Mouse (Mus musculus): ENCODE data around the gene Drd4. TPM values are rescaled to one million over a fixed set of nuclear protein-coding genes. Genes with fewer than 3 reads are reported as not detected.
"Not testable (repeated sequence)": the region's sequence is repeated elsewhere in the genome, so short reads cannot be mapped to it uniquely, and the experiment has no call there.

Drd4 gene
- total RNA-seq (2014; rRNA removed) = 0.31 and 0.38 TPM in 2 replicates
- 0.90 and 0.98 TPM in 2 replicates for polyA plus RNA-seq (2015; fragmentation: Nextera tagmentation; extraction: Ambion mirVana)

- Histone ChIP-seq H3K4me3 (ENCODE audit: low read depth, low read length) (peak within 1 kb of the TSS; percentile 50), H3K27me3 (ENCODE audit: insufficient read depth, low read length) (peaks cover 32% of the 10 kb centered on the region), H3K9ac (peak within 1 kb of the TSS; percentile 64), H3K27ac (ENCODE audit: low read depth, low read length) (no peak within 1 kb of the TSS), H3K36me3 (ENCODE audit: insufficient read depth) (peaks cover 4% of the 10 kb centered on the region), H3K4me1 (ENCODE audit: insufficient read depth) (peaks cover 6% of the 10 kb centered on the region; the same call in 1 of the 2 replicates), H3K4me2 (ENCODE audit: low read depth) (peak within 1 kb of the TSS; percentile 96), H3K9me3 (ENCODE audit: low read length) (no peaks in the 10 kb centered on the region)
- no peak for TF ChIP-seq CTCF (IDR thresholded peaks at IDR 0.05; ENCODE audit: low read depth)
- DNase-seq (peak; percentile 72), ATAC-seq (peak; percentile 72)
- 3% methylated on average over 45 of the region's 46 CpGs for WGBS
Measured at GRCm38 (mm10) chr7:141291921-141292582, at the start of gene Drd4. TSS of gene Drd4 (plus strand) at chr7:141292006.

GRCm38 (mm10) chr7:141250486-141250885 lies 41.3 kb upstream of the Drd4 start:
- peaks cover 67% of the 10 kb centered on the region for H3K36me3 ChIP-seq (ENCODE audit: insufficient read depth)
- WGBS = 92% methylated on average over 4 of the region's 4 CpGs
- not testable (repeated sequence) for H3K9ac ChIP-seq

GRCm38 (mm10) chr7:141256159-141256558 lies 35.6 kb upstream of the Drd4 start:
- H3K27me3 ChIP-seq (ENCODE audit: insufficient read depth, low read length) = no peaks in the 10 kb centered on the region
- TF ChIP-seq CTCF (IDR thresholded peaks at IDR 0.05; ENCODE audit: low read depth) = no peak
- H3K4me1 ChIP-seq (ENCODE audit: insufficient read depth) = no peaks in the 10 kb centered on the region
- no peaks in the 10 kb centered on the region for H3K9me3 ChIP-seq (ENCODE audit: low read length)
- no peak overlapping the region for H3K9ac ChIP-seq
- H3K36me3 ChIP-seq (ENCODE audit: insufficient read depth) = peaks cover 70% of the 10 kb centered on the region
- H3K4me3 ChIP-seq (ENCODE audit: low read depth, low read length) = no peak overlapping the region
- 93% methylated on average over 10 of the region's 10 CpGs for WGBS
- DNase-seq (no peak), ATAC-seq (no peak)
- H3K27ac ChIP-seq (ENCODE audit: low read depth, low read length) = no peak overlapping the region
- no peak overlapping the region for H3K4me2 ChIP-seq (ENCODE audit: low read depth)

More at GRCm38 (mm10) chr7:141250486-141250885, 41.3 kb upstream of the Drd4 start:
- H3K9me3 ChIP-seq (ENCODE audit: low read length); H3K4me2 ChIP-seq (ENCODE audit: low read depth); H3K4me1 ChIP-seq (ENCODE audit: insufficient read depth); ATAC-seq; H3K4me3 ChIP-seq (ENCODE audit: low read depth, low read length); H3K27me3 ChIP-seq (ENCODE audit: insufficient read depth, low read length); H3K27ac ChIP-seq (ENCODE audit: low read depth, low read length); DNase-seq: not testable (repeated sequence)

GRCm38 (mm10) chr7:141261480-141261879 lies 30.3 kb upstream of the Drd4 start:
- Histone ChIP-seq H3K4me1 (ENCODE audit: insufficient read depth) (no peaks in the 10 kb centered on the region), H3K27ac (ENCODE audit: low read depth, low read length) (no peak overlapping the region), H3K9me3 (ENCODE audit: low read length) (no peaks in the 10 kb centered on the region), H3K4me2 (ENCODE audit: low read depth) (no peak overlapping the region), H3K9ac (no peak overlapping the region), H3K36me3 (ENCODE audit: insufficient read depth) (peaks cover 79% of the 10 kb centered on the region), H3K27me3 (ENCODE audit: insufficient read depth, low read length) (no peaks in the 10 kb centered on the region), H3K4me3 (ENCODE audit: low read depth, low read length) (no peak overlapping the region)
- ATAC-seq (no peak), DNase-seq (no peak)
- TF ChIP-seq CTCF (IDR thresholded peaks at IDR 0.05; ENCODE audit: low read depth) = no peak
- 92% methylated on average over 3 of the region's 3 CpGs for WGBS

- Histone ChIP-seq H3K9ac (no peak overlapping the region), H3K9me3 (ENCODE audit: low read length) (no peaks in the 10 kb centered on the region), H3K4me2 (ENCODE audit: low read depth) (no peak overlapping the region), H3K36me3 (ENCODE audit: insufficient read depth) (peaks cover 57% of the 10 kb centered on the region), H3K27ac (ENCODE audit: low read depth, low read length) (no peak overlapping the region), H3K27me3 (ENCODE audit: insufficient read depth, low read length) (no peaks in the 10 kb centered on the region), H3K4me1 (ENCODE audit: insufficient read depth) (no peaks in the 10 kb centered on the region), H3K4me3 (ENCODE audit: low read depth, low read length) (no peak overlapping the region)
- WGBS = 94% methylated on average over 13 of the region's 13 CpGs
- TF ChIP-seq CTCF (IDR thresholded peaks at IDR 0.05; ENCODE audit: low read depth) = no peak
- no peak for ATAC-seq
- no peak for DNase-seq
Measured at GRCm38 (mm10) chr7:141263640-141264039, 28.2 kb upstream of the Drd4 start.

GRCm38 (mm10) chr7:141264041-141264700 lies 27.6 kb upstream of the Drd4 start:
- no peaks in the 10 kb centered on the region for H3K27me3 ChIP-seq (ENCODE audit: insufficient read depth, low read length)
- WGBS = 77% methylated on average over 11 of the region's 11 CpGs
- no peaks in the 10 kb centered on the region for H3K9me3 ChIP-seq (ENCODE audit: low read length)
- TF ChIP-seq CTCF (IDR thresholded peaks at IDR 0.05; ENCODE audit: low read depth) = no peak
- no peak overlapping the region for H3K27ac ChIP-seq (ENCODE audit: low read depth, low read length)
- H3K4me1 ChIP-seq (ENCODE audit: insufficient read depth) = no peaks in the 10 kb centered on the region
- no peak for ATAC-seq
- no peak overlapping the region for H3K4me2 ChIP-seq (ENCODE audit: low read depth)
- no peak overlapping the region for H3K9ac ChIP-seq
- peaks cover 52% of the 10 kb centered on the region for H3K36me3 ChIP-seq (ENCODE audit: insufficient read depth)
- no peak overlapping the region for H3K4me3 ChIP-seq (ENCODE audit: low read depth, low read length)
- no peak for DNase-seq

GRCm38 (mm10) chr7:141264761-141265410 lies 26.9 kb upstream of the Drd4 start:
- WGBS = 36% methylated on average over 12 of the region's 12 CpGs
- Histone ChIP-seq H3K4me2 (ENCODE audit: low read depth) (no peak overlapping the region), H3K9me3 (ENCODE audit: low read length) (no peaks in the 10 kb centered on the region), H3K36me3 (ENCODE audit: insufficient read depth) (peaks cover 45% of the 10 kb centered on the region), H3K4me3 (ENCODE audit: low read depth, low read length) (no peak overlapping the region), H3K9ac (no peak overlapping the region), H3K27ac (ENCODE audit: low read depth, low read length) (no peak overlapping the region), H3K27me3 (ENCODE audit: insufficient read depth, low read length) (no peaks in the 10 kb centered on the region), H3K4me1 (ENCODE audit: insufficient read depth) (no peaks in the 10 kb centered on the region)
- TF ChIP-seq CTCF (IDR thresholded peaks at IDR 0.05; ENCODE audit: low read depth) = peak; percentile 48
- DNase-seq (peak; percentile 16), ATAC-seq (peak; percentile 48)
